Mouse (Mus musculus): ENCODE measurements around the gene Nfya.

Nfya gene

GRCm38 (mm10) chr17:48341947-48342346 is 67.8 kb downstream of the Nfya start:
- DNase-seq (ENCODE audit: low spot score) = no peak

GRCm38 (mm10) chr17:48340267-48340666 is 69.4 kb downstream of the Nfya start:
- DNase-seq (ENCODE audit: low spot score) = no peak

Measured in ovary, adult 18-20 months (tissue).